Mouse (Mus musculus) E14TG2a.4 (cell line): ENCODE data around the gene Dennd2a.

ENCODE experiments used
- CTCF ChIP-seq: conservative IDR thresholded peaks from 2 replicates; pipeline ENCODE4 v1.5.1; 2014; ENCODE audit warnings: low read length
- NANOG ChIP-seq: IDR thresholded peaks from 2 replicates; pipeline ENCODE4 v1.6.1; 2014; ENCODE audit warnings: borderline replicate concordance, low read length, mixed read lengths
- POU5F1 ChIP-seq: IDR thresholded peaks from 2 replicates; pipeline ENCODE4 v1.6.1; 2014; ENCODE audit warnings: low read length, borderline replicate concordance

GRCm38 (mm10) chr6:39607365-39607764, 49.7 kb upstream of the Dennd2a start:
- TF ChIP-seq CTCF = no peak
- TF ChIP-seq POU5F1 = no peak
- TF ChIP-seq NANOG = no peak
